ENCODE assay signal across 20 mouse cellular contexts in the genomic region with DNA sequence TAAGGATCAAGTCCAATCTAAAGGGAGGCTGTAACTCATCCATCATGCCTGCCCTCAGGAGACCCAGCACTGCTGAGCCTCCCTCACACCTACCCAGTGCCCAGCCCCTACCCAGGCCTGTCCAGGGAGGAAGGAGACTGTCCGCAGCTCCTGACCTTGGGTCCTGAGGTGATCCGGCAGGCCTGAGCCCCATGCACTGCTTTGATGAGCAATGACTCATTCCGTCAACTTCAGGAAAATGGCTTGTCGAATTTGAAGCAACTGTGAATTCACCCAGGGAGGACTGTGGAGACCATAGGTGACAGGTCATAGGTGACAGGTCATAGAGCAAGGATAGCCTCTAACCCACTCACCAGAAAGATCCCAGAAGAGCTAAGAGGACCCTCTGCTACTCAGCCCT. TPM values are rescaled to one million over a fixed set of nuclear protein-coding genes. Genes with fewer than 3 reads are reported as not detected.
A peak's percentile ranks its signal among the peaks of the same experiment; 100 is the strongest.
DNase-seq lines count a peak whose midpoint lies in the region; ATAC-seq and TF ChIP-seq lines count a peak whose summit lies in the region.
"Had no signal": no experiment of that assay in that cellular context is flagged by ENCODE, and none has a peak within 500 bp of the region (broad histone marks: within the 10 kb centered on the region; RNA-seq: fewer than 3 reads in every experiment).

No protein-coding gene starts in this region.

- H3K4me2 ChIP-seq in heart, embryonic 12.5 days, result no peak overlapping the region
- no peak overlapping the region for H3K4me2 ChIP-seq in embryonic facial prominence, embryonic 13.5 days
- H3K4me2 ChIP-seq in liver, embryonic 11.5 days, result no peak overlapping the region
- H3K4me2 ChIP-seq: forebrain, embryonic 13.5 days; hindbrain, embryonic 15.5 days had no signal

- intact Hi-C loops in heart, adult 2 months (cut with DNase I), result no loop called here

- no peaks in the 10 kb centered on the region for H3K4me1 ChIP-seq in heart, embryonic 12.5 days (replicated peaks)
- peaks cover 5% of the 10 kb centered on the region for H3K4me1 ChIP-seq in heart, adult 2 months (ENCODE audit: control insufficient read depth, insufficient read depth, low read length)
- H3K4me1 ChIP-seq in embryonic facial prominence, embryonic 13.5 days, result no peaks in the 10 kb centered on the region
- no peaks in the 10 kb centered on the region for H3K4me1 ChIP-seq in liver, embryonic 11.5 days (replicated peaks; ENCODE audit: control insufficient read depth, insufficient read depth, low read length)
- H3K4me1 ChIP-seq: forebrain, embryonic 13.5 days; hindbrain, embryonic 15.5 days had no signal

- TF ChIP-seq CTCF in heart, adult 2 months (IDR thresholded peaks at IDR 0.05), result no peak

- H3K9ac ChIP-seq in heart, embryonic 12.5 days, result no peak overlapping the region
- H3K9ac ChIP-seq in heart, adult 2 months (ENCODE audit: low read depth, low read length), result no peak overlapping the region
- H3K9ac ChIP-seq in embryonic facial prominence, embryonic 13.5 days, result no peak overlapping the region
- H3K9ac ChIP-seq in liver, embryonic 11.5 days (ENCODE audit: low read depth, low read length), result no peak overlapping the region
- H3K9ac ChIP-seq: forebrain, embryonic 13.5 days; forebrain, postnatal 0 days; hindbrain, embryonic 15.5 days had no signal

- TF ChIP-seq POLR2A in heart, adult 2 months (IDR thresholded peaks at IDR 0.05; ENCODE audit: insufficient read depth, low read depth, low read length), result no peak

- H3K79me2 ChIP-seq in heart, adult 2 months (replicated peaks; ENCODE audit: control insufficient read depth, insufficient read depth, low read length), result no peaks in the 10 kb centered on the region

- H3K27ac ChIP-seq in heart, embryonic 12.5 days (ENCODE audit: poor library complexity, severe bottlenecking), result no peak overlapping the region
- H3K27ac ChIP-seq in heart, adult 2 months, result no peak overlapping the region
- no peak overlapping the region for H3K27ac ChIP-seq in embryonic facial prominence, embryonic 13.5 days
- no peak overlapping the region for H3K27ac ChIP-seq in liver, embryonic 11.5 days (ENCODE audit: low read depth, low read length)
- H3K27ac ChIP-seq: forebrain, embryonic 13.5 days; hindbrain, embryonic 15.5 days had no signal

- 59% methylated on average over 4 of the region's 4 CpGs for WGBS in heart, embryonic 12.5 days
- 64% methylated on average over 4 of the region's 4 CpGs for WGBS in heart, adult 2 months
- 75% methylated on average over 4 of the region's 4 CpGs for WGBS in embryonic facial prominence, embryonic 13.5 days
- WGBS in liver, embryonic 11.5 days, result 68% methylated on average over 4 of the region's 4 CpGs

- no peak overlapping the region for H3K4me3 ChIP-seq in heart, embryonic 12.5 days
- no peak overlapping the region for H3K4me3 ChIP-seq in heart, adult 2 months
- no peak overlapping the region for H3K4me3 ChIP-seq in embryonic facial prominence, embryonic 13.5 days
- H3K4me3 ChIP-seq in liver, embryonic 11.5 days (ENCODE audit: low read depth, low read length), result no peak overlapping the region
- H3K4me3 ChIP-seq: forebrain, embryonic 13.5 days; hindbrain, embryonic 15.5 days had no signal

- ATAC-seq in heart, embryonic 12.5 days (ENCODE audit: insufficient number of reproducible peaks, low FRiP score), result 0 out of 2 replicates have a peak, but pooled peaks have one; percentile 42
- peak; percentile 12; the same call in 1 of the 2 replicates for ATAC-seq in embryonic facial prominence, embryonic 13.5 days (ENCODE audit: insufficient number of reproducible peaks, insufficient read depth, low FRiP score, low TSS enrichment, low read depth)
- no peak for ATAC-seq in liver, embryonic 11.5 days (replicated peaks; ENCODE audit: low FRiP score)
- ATAC-seq: CD4-positive, CD25-positive, alpha-beta regulatory T cell, adult 4 months; forebrain, embryonic 13.5 days; forebrain, postnatal 0 days; intestine, embryonic 16.5 days had no signal

- peaks cover 6% of the 10 kb centered on the region; the same call in 1 of the 2 replicates for H3K36me3 ChIP-seq in heart, embryonic 12.5 days
- H3K36me3 ChIP-seq in heart, adult 2 months (ENCODE audit: control insufficient read depth, insufficient read depth, low read length), result no peaks in the 10 kb centered on the region
- H3K36me3 ChIP-seq in embryonic facial prominence, embryonic 13.5 days, result no peaks in the 10 kb centered on the region
- H3K36me3 ChIP-seq in liver, embryonic 11.5 days (ENCODE audit: control insufficient read depth, insufficient read depth, low read length), result no peaks in the 10 kb centered on the region
- H3K36me3 ChIP-seq: G1E; hindbrain, embryonic 15.5 days had no signal

- no peaks in the 10 kb centered on the region for H3K9me3 ChIP-seq in heart, embryonic 12.5 days (replicated peaks)
- H3K9me3 ChIP-seq in embryonic facial prominence, embryonic 13.5 days, result no peaks in the 10 kb centered on the region
- H3K9me3 ChIP-seq in liver, embryonic 11.5 days (ENCODE audit: control insufficient read depth, low read length), result no peaks in the 10 kb centered on the region
- H3K9me3 ChIP-seq: forebrain, embryonic 13.5 days; hindbrain, embryonic 15.5 days had no signal

- peak; percentile 22 to 25 for DNase-seq in adrenal gland, postnatal 36 days
- no peak for DNase-seq in adrenal gland, adult 18-20 months (ENCODE audit: low spot score in 2 of 2)
- DNase-seq in heart, adult 2 months, result no peak
- no peak for DNase-seq in liver, embryonic 11.5 days (ENCODE audit: low spot score)
- DNase-seq: B cell, adult 2 months; cerebellum, adult 11 months; cerebellum, adult 8-10 months; cerebellum, postnatal 14 days; forebrain, postnatal 0 days; gastrocnemius, postnatal 14 days; heart, postnatal 36 days; kidney, adult 2 months had no signal

- no peaks in the 10 kb centered on the region for H3K27me3 ChIP-seq in heart, embryonic 12.5 days (replicated peaks)
- H3K27me3 ChIP-seq in heart, adult 2 months (ENCODE audit: control insufficient read depth, insufficient read depth, low read length), result no peaks in the 10 kb centered on the region
- no peaks in the 10 kb centered on the region for H3K27me3 ChIP-seq in embryonic facial prominence, embryonic 13.5 days
- no peaks in the 10 kb centered on the region for H3K27me3 ChIP-seq in liver, embryonic 11.5 days (replicated peaks; ENCODE audit: control insufficient read depth, insufficient read depth, low read length)
- H3K27me3 ChIP-seq: forebrain, embryonic 13.5 days; hindbrain, embryonic 15.5 days had no signal

- no peak for TF ChIP-seq EP300 in heart, adult 2 months (IDR thresholded peaks at IDR 0.05; ENCODE audit: insufficient read depth, low read depth, low read length)

RNA-seq across cellular contexts. Expression of gene Bean1, which starts 26.9 kb away (rescaled TPM):
- 10 to 100 TPM in 1 of 2 experiments, 1 to 10 TPM in 1; 5.3 to 20.8 TPM for total RNA-seq in adrenal gland, postnatal 36 days (2021)
- total RNA-seq in adrenal gland, adult 18-20 months (2021), result 10 to 100 TPM in 1 of 2 experiments, 1 to 10 TPM in 1; 6.3 to 12.0 TPM
- 0.27 and 0.28 TPM in 2 replicates for polyA plus RNA-seq in heart, embryonic 12.5 days (2016; fragmentation: Nextera tagmentation; extraction: Ambion mirVana)
- total RNA-seq in heart, adult 2 months (2021), result 1 to 10 TPM in 1 of 2 experiments, under 1 TPM in 1; 0.91 to 1.8 TPM
- polyA plus RNA-seq in heart, adult 2 months (2012; rRNA removed), result 4.0 and 4.1 TPM in 2 replicates
- polyA plus RNA-seq in embryonic facial prominence, embryonic 13.5 days (2015; fragmentation: Nextera tagmentation; extraction: Ambion mirVana), result 1.0 and 1.4 TPM in 2 replicates
- polyA plus RNA-seq in liver, embryonic 11.5 days (2014; fragmentation: Nextera tagmentation; extraction: Ambion mirVana), result 0.09 and 0.10 TPM in 2 replicates
- total RNA-seq: common myeloid progenitor, adult 5-6 weeks; G1E had no signal
- polyA plus RNA-seq: CD4-positive, CD25-positive, alpha-beta regulatory T cell, adult 4 months; G1E had no signal

RNA-seq across cellular contexts. Expression of gene Cdh5, which starts 42.0 kb away (rescaled TPM):
- 10 to 100 TPM; 44.1 to 61.4 TPM for total RNA-seq in adrenal gland, postnatal 36 days (2021)
- 10 to 100 TPM; 33.9 to 41.2 TPM for total RNA-seq in adrenal gland, adult 18-20 months (2021)
- 47.6 and 51.6 TPM in 2 replicates for polyA plus RNA-seq in heart, embryonic 12.5 days (2016; fragmentation: Nextera tagmentation; extraction: Ambion mirVana)
- total RNA-seq in heart, adult 2 months (2021), result 100 to 1,000 TPM; 112 to 115 TPM
- polyA plus RNA-seq in heart, adult 2 months (2012; rRNA removed), result 113 and 128 TPM in 2 replicates
- polyA plus RNA-seq in embryonic facial prominence, embryonic 13.5 days (2015; fragmentation: Nextera tagmentation; extraction: Ambion mirVana), result 25.1 and 28.3 TPM in 2 replicates
- 17.1 and 19.3 TPM in 2 replicates for polyA plus RNA-seq in liver, embryonic 11.5 days (2014; fragmentation: Nextera tagmentation; extraction: Ambion mirVana)
- total RNA-seq: common myeloid progenitor, adult 5-6 weeks had no signal
- polyA plus RNA-seq: CD4-positive, CD25-positive, alpha-beta regulatory T cell, adult 4 months; G1E had no signal

Comparison
In these comparisons a context has a peak if more than half of its experiments do, and no peak if none do; other contexts are left out.
1. DNase-seq: peak in adrenal gland, postnatal 36 days (2 of 2); none in adrenal gland, adult 18-20 months (0 of 2), heart, adult 2 months (0 of 2) and liver, embryonic 11.5 days (single experiment).